Mouse (Mus musculus) CH12.LX (cell line): ENCODE data around the gene Kmt5b. TPM values are rescaled to one million over a fixed set of nuclear protein-coding genes. Genes with fewer than 3 reads are reported as not detected.

Experiments used
- DNase-seq: peaks from one replicate; pipeline ENCODE4 v3.0.0-alpha.2; 2013; ENCODE audit errors: extremely low read depth
- H3K27ac ChIP-seq: 2 replicates; pipeline ENCODE4 v1.5.1; 2012; ENCODE audit warnings: low read depth, mild to moderate bottlenecking, control low read depth, moderate library complexity; ENCODE audit not compliant: insufficient read depth
- H3K27me3 ChIP-seq: replicated peaks from 2 replicates; pipeline ENCODE3; 2012; ENCODE audit warnings: inconsistent platforms
- H3K36me3 ChIP-seq, 2 experiments: replicated peaks in 1 of 2; 2 replicates each; pipeline versions ENCODE3 to v1.6.1; 2012; ENCODE audit warnings: inconsistent platforms in 1 of 2, low read length in 1 of 2, mild to moderate bottlenecking in 1 of 2, mixed read lengths in 1 of 2, moderate library complexity in 1 of 2; ENCODE audit not compliant: control insufficient read depth in 1 of 2, insufficient read depth in 1 of 2
- H3K4me1 ChIP-seq, 2 experiments: 2 replicates each; pipeline ENCODE4 v1.6.1; 2012; ENCODE audit warnings: inconsistent platforms in 1 of 2, moderate library complexity in 1 of 2; ENCODE audit not compliant: insufficient read depth in 2 of 2, control insufficient read depth in 1 of 2
- H3K4me2 ChIP-seq: 2 replicates; pipeline ENCODE4 v1.6.1; 2012; ENCODE audit warnings: low read depth, mild to moderate bottlenecking, control low read depth; ENCODE audit not compliant: poor library complexity, insufficient read depth, severe bottlenecking
- H3K4me3 ChIP-seq, 3 experiments: fragments of 150-350 bp in 1 of 3; sonication (generic) in 1 of 3; replicated peaks in 1 of 3; 2 replicates each; pipeline versions ENCODE3 to v1.5.1; 2011 to 2012; ENCODE audit warnings: low read depth in 2 of 3, low read length in 2 of 3, mild to moderate bottlenecking in 2 of 3, moderate library complexity in 2 of 3, control low read depth in 1 of 3, improper control_type of control experiment in 1 of 3, inconsistent platforms in 1 of 3, mixed read lengths in 1 of 3; ENCODE audit not compliant: poor library complexity in 1 of 3
- H3K79me2 ChIP-seq: replicated peaks from 2 replicates; pipeline ENCODE4 v1.6.1; 2012; ENCODE audit warnings: mild to moderate bottlenecking, moderate library complexity; ENCODE audit not compliant: control insufficient read depth, poor library complexity, insufficient read depth, severe bottlenecking; ENCODE audit errors: extremely low read depth
- H3K9ac ChIP-seq: 2 replicates; pipeline ENCODE4 v1.6.1; 2012; ENCODE audit warnings: low read depth, mild to moderate bottlenecking, control low read depth, moderate library complexity; ENCODE audit not compliant: insufficient read depth
- H3K9me3 ChIP-seq: replicated peaks from 2 replicates; pipeline ENCODE3; 2012; ENCODE audit warnings: low read length, inconsistent platforms, mixed read lengths
- BHLHE40 ChIP-seq: IDR thresholded peaks from 2 replicates; pipeline ENCODE4 v1.6.1; 2011; ENCODE audit warnings: mild to moderate bottlenecking, low read depth, low read length, improper control_type of control experiment
- CHD1 ChIP-seq: IDR thresholded peaks from 2 replicates; pipeline ENCODE4 v1.6.1; 2012; ENCODE audit warnings: low read depth, low read length, improper control_type of control experiment, inconsistent platforms
- CTCF ChIP-seq, 2 experiments: IDR thresholded peaks in 1 of 2; conservative IDR thresholded peaks in 1 of 2; 2 replicates each; pipeline ENCODE4 v1.5.1; 2011 to 2012; ENCODE audit warnings: low read depth in 2 of 2, low read length in 2 of 2, improper control_type of control experiment in 1 of 2, inconsistent platforms in 1 of 2, mild to moderate bottlenecking in 1 of 2, moderate library complexity in 1 of 2
- KAT2A ChIP-seq: IDR thresholded peaks from 2 replicates; pipeline ENCODE4 v1.6.1; 2012; ENCODE audit warnings: low read length, improper control_type of control experiment, inconsistent platforms; ENCODE audit not compliant: insufficient replicate concordance
- MAX ChIP-seq: IDR thresholded peaks from 2 replicates; pipeline ENCODE4 v1.6.1; 2011; ENCODE audit warnings: low read length, improper control_type of control experiment
- MEF2A ChIP-seq: IDR thresholded peaks from 2 replicates; pipeline ENCODE4 v1.6.1; 2014; ENCODE audit warnings: low read depth, mild to moderate bottlenecking, inconsistent platforms, low read length, improper control_type of control experiment, borderline replicate concordance
- MXI1 ChIP-seq: IDR thresholded peaks from 2 replicates; pipeline ENCODE4 v1.6.1; 2011; ENCODE audit warnings: mild to moderate bottlenecking, low read depth, low read length, improper control_type of control experiment
- NRF1 ChIP-seq: IDR thresholded peaks from 2 replicates; pipeline ENCODE4 v1.6.1; 2014; ENCODE audit warnings: low read depth, mild to moderate bottlenecking, inconsistent platforms, low read length, improper control_type of control experiment, moderate library complexity
- POLR2AphosphoS2 ChIP-seq: IDR thresholded peaks from 2 replicates; pipeline ENCODE4 v1.6.1; 2011; ENCODE audit warnings: low read depth, low read length, improper control_type of control experiment
- RAD21 ChIP-seq: IDR thresholded peaks from 2 replicates; pipeline ENCODE4 v1.6.1; 2011; ENCODE audit warnings: low read depth, mild to moderate bottlenecking, low read length, improper control_type of control experiment, moderate library complexity
- SMC3 ChIP-seq: IDR thresholded peaks from 2 replicates; pipeline ENCODE4 v1.6.1; 2011; ENCODE audit warnings: low read depth, low read length, improper control_type of control experiment
- dilution Hi-C: fragments of 300-500 bp; cut with MboI; formaldehyde crosslinking; loops from 2 replicates; pipeline ENCODE4 v1.14.3; 2020; ENCODE audit warnings: low sequenced_read_pairs; ENCODE audit not compliant: extremely low pct_unique_long_range_greater_than_20kb, extremely low pct_ligation_motif_present
- in situ Hi-C: fragments of 300-500 bp; cut with MboI; formaldehyde crosslinking; loops from 3 replicates; pipeline ENCODE4 v1.14.3; 2019; ENCODE audit warnings: low sequenced_read_pairs, low pct_ligation_motif_present, low pct_unique_long_range_greater_than_20kb, mixed read lengths
- polyA plus RNA-seq: library from polyadenylated mRNA; unstranded; fragments of >175 nt; gene quantifications from 2 replicates; pipeline ENCODE4 v1.2.1, GENCODE M21; 2012; ENCODE audit warnings: low read depth; ENCODE audit not compliant: insufficient read length
- total RNA-seq, 2 experiments: library from RNA; depleted of rRNA; stranded (reverse); fragments of 300-350 nt in 1 of 2; fragments of >200 nt in 1 of 2; gene quantifications; 2 replicates each; pipeline ENCODE4 v1.2.3; 2012 to 2014

The Kmt5b gene
- total and polyA plus RNA-seq, 3 experiments, result 10.9 to 16.6 (median 13.9) TPM

GRCm38 (mm10) chr19:3774159-3774558, 6.9 kb downstream of the Kmt5b start:
- Histone ChIP-seq H3K36me3 (peaks cover 0 to 24% of the 10 kb centered on the region in 2 experiments), H3K27me3 (no peaks in the 10 kb centered on the region), H3K4me1 (peaks cover 6 to 20% of the 10 kb centered on the region in 2 experiments), H3K79me2 (peaks cover 37% of the 10 kb centered on the region), H3K4me2 (no peak overlapping the region), H3K4me3 (no peak overlapping the region), H3K9me3 (no peaks in the 10 kb centered on the region), H3K27ac (no peak overlapping the region), H3K9ac (no peak overlapping the region)
- in situ Hi-C loops (no loop called here), dilution Hi-C loops (no loop called here)
- TF ChIP-seq SMC3, result peak; percentile 51
- TF ChIP-seq CHD1, result no peak
- peak; percentile 44 for TF ChIP-seq RAD21
- no peak for TF ChIP-seq MEF2A
- TF ChIP-seq CTCF (conservative IDR thresholded peaks at IDR 0.05 in 1 of 2, IDR thresholded peaks at IDR 0.05 in 1 of 2; ENCODE audit: low read depth in 2 of 2, low read length in 2 of 2), result peak in 1 of 2 experiments; percentile 68; a peak in 3 of 4 replicates
- peak; percentile 26 for DNase-seq

- no peak for TF ChIP-seq MXI1
- TF ChIP-seq NRF1, result no peak
- no peak for TF ChIP-seq MAX
- TF ChIP-seq POLR2AphosphoS2, result no peak
- TF ChIP-seq KAT2A, result no peak
- TF ChIP-seq BHLHE40, result no peak
- Histone ChIP-seq H3K27me3 (no peaks in the 10 kb centered on the region), H3K9me3 (no peaks in the 10 kb centered on the region), H3K27ac (peak overlapping the region; percentile 56), H3K36me3 (peaks cover 0 to 12% of the 10 kb centered on the region in 2 experiments), H3K9ac (peak overlapping the region; percentile 54), H3K79me2 (peaks cover 20% of the 10 kb centered on the region), H3K4me2 (0 out of 2 replicates have a peak overlapping the region, but pooled peaks have one; percentile 29), H3K4me3 (no peak overlapping the region), H3K4me1 (peaks cover 7 to 23% of the 10 kb centered on the region in 2 experiments)
- dilution Hi-C loops (no loop called here), in situ Hi-C loops (no loop called here)
- peak; percentile 43 for DNase-seq
Observed at GRCm38 (mm10) chr19:3778713-3779112, 11.5 kb downstream of the Kmt5b start.

DNA sequence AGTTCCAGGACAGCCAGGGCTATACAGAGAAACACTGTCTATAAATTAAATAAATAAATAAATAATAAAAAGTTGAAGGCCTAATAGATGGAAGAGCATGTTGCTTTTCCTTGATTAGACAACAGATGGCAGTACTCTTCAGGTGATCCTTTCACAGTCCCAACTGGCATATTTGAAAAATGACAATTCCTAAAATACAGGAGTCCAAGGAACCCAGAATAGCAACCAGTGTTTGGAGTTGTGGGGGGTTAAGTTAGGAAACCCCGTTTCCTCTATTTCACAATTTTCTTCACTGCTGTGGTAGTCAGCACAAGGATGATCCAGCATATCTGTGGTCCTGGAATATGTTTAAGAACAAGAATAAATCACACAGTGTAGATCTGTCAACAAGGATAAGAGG, 22.9 kb downstream of the Kmt5b start:
- H3K79me2 ChIP-seq, result no peaks in the 10 kb centered on the region
- in situ Hi-C loops (no loop called here), dilution Hi-C loops (no loop called here)
- TF ChIP-seq CTCF (conservative IDR thresholded peaks at IDR 0.05 in 1 of 2, IDR thresholded peaks at IDR 0.05 in 1 of 2; ENCODE audit: low read depth in 2 of 2, low read length in 2 of 2) (peak in 1 of 2 experiments; percentile 32; a peak in 2 of 4 replicates), MXI1 (no peak), NRF1 (no peak), SMC3 (peak; percentile 18), RAD21 (peak; percentile 19)
- H3K9ac ChIP-seq, result no peak overlapping the region
- H3K36me3 ChIP-seq, result peaks cover 33 to 67% of the 10 kb centered on the region in 2 experiments
- H3K4me3 ChIP-seq, result no peak overlapping the region
- no peak for DNase-seq
- no peaks in the 10 kb centered on the region for H3K27me3 ChIP-seq
- no peak overlapping the region for H3K27ac ChIP-seq
- no peaks in the 10 kb centered on the region for H3K9me3 ChIP-seq
- no peaks in the 10 kb centered on the region for H3K4me1 ChIP-seq
- no peak overlapping the region for H3K4me2 ChIP-seq
